Mouse (Mus musculus) left cerebral cortex, postnatal 25 days (tissue): Measurements from ENCODE around the gene Prp2. TPM values are rescaled to one million over a fixed set of nuclear protein-coding genes. Genes with fewer than 3 reads are reported as not detected.
"Not testable (repeated sequence)": the region's sequence is repeated elsewhere in the genome, so short reads cannot be mapped to it uniquely, and the experiment has no call there.

ENCODE experiments used
- DNase-seq, 2 experiments: peaks; one replicate each; pipeline ENCODE4 v3.0.0; 2022; ENCODE audit warnings: low spot score in 2 of 2, mixed read lengths in 1 of 2
- intact Hi-C: fragments of 180-260 bp; cut with DNase I; formaldehyde crosslinking; loops from one replicate; pipeline ENCODE4 v1.15.1; 2025
- total RNA-seq, 2 experiments: library from RNA; stranded (reverse); gene quantifications; 2 replicates each; pipeline ENCODE4 v1.2.3; 2021

Prp2 gene
- total RNA-seq, result not detected

- intact Hi-C loops, DNase-seq: not testable (repeated sequence)
These were observed at the start of gene Prp2 for GRCm38 (mm10) chr6:132595613-132596012. Gene Prp2 (plus strand): TSS chr6:132595913.

- intact Hi-C loops, DNase-seq: not testable (repeated sequence)
These were observed 26.2 kb upstream of the Prp2 start, which contains the start of gene Prh1 for GRCm38 (mm10) chr6:132569509-132569908. Gene Prh1 (plus strand): TSS chr6:132569809.

GRCm38 (mm10) chr6:132649399-132649798 is 53.7 kb downstream of the Prp2 start:
- intact Hi-C loops, result loop anchor here (5.0 kb wide), 1 partner anchor 558 kb away; no protein-coding TSS in a partner anchor
- DNase-seq, result no peak

Other genes with a start within 250 kb of the Prp2 start
- gene Gm8882, start 231.8 kb upstream of the Prp2 start, total RNA-seq, result not detected
- gene Prh1, start 26.1 kb upstream of the Prp2 start, total RNA-seq, result not detected
- not detected for gene A630073D07Rik, start 55.6 kb downstream of the Prp2 start, total RNA-seq
- not detected for gene Tas2r120, start 61.0 kb downstream of the Prp2 start, total RNA-seq
- not detected for gene Tas2r121, start 105.1 kb downstream of the Prp2 start, total RNA-seq
- not detected for gene Tas2r122, start 116.0 kb downstream of the Prp2 start, total RNA-seq
- gene Tas2r115, start 142.1 kb downstream of the Prp2 start, total RNA-seq, result not detected
- gene Tas2r124, start 158.8 kb downstream of the Prp2 start, total RNA-seq, result not detected
- gene Tas2r102, start 166.2 kb downstream of the Prp2 start, total RNA-seq, result not detected
- not detected for gene Tas2r136, start 182.2 kb downstream of the Prp2 start, total RNA-seq
- not detected for gene Tas2r117, start 206.9 kb downstream of the Prp2 start, total RNA-seq